Comparison of ENCODE assay signal across 16 mouse cellular contexts in the genomic region with DNA sequence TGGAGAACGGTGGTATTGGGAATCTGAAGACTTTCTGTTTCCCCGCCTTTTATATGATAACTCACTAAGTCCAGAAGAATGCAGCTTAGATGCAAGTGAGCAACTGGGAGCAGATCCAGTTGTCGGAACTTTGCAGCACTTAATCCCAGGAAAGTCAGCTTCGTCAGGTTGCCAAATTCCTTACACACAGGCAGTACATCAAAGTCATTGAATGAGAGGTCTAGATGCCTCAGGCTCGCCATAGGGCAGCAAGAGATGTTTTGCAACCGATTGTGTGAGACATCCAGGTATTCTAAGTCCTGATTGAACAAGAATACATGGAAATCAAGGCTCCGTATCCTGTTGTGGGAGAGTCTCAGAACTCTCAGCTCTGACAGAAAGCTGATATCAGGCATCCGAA.
"Had no signal": no experiment of that assay in that cellular context is flagged by ENCODE, and none has a peak within 500 bp of the region (broad histone marks: within the 10 kb centered on the region; RNA-seq: fewer than 3 reads in every experiment).

No protein-coding gene starts in this region.

- ATAC-seq: liver, postnatal 0 days; lung, postnatal 0 days; midbrain, embryonic 15.5 days had no signal

- H3K4me3 ChIP-seq: lung, embryonic 15.5 days; megakaryocyte, embryonic 14.5 days; midbrain, embryonic 12.5 days; midbrain, embryonic 15.5 days; neural tube, embryonic 12.5 days; stomach, embryonic 15.5 days had no signal

- H3K9me3 ChIP-seq: lung, embryonic 15.5 days; megakaryocyte, embryonic 14.5 days; midbrain, embryonic 12.5 days; midbrain, embryonic 15.5 days; neural tube, embryonic 12.5 days; stomach, embryonic 15.5 days had no signal

- H3K4me2 ChIP-seq: lung, embryonic 15.5 days; midbrain, embryonic 12.5 days; midbrain, embryonic 15.5 days; neural tube, embryonic 12.5 days; stomach, embryonic 15.5 days had no signal

- H3K36me3 ChIP-seq: lung, embryonic 15.5 days; midbrain, embryonic 12.5 days; midbrain, embryonic 15.5 days; neural tube, embryonic 12.5 days; stomach, embryonic 15.5 days had no signal

- DNase-seq: liver, postnatal 0 days; lung, adult 2 months; lung, postnatal 14 days; lung, postnatal 36 days; right cerebral cortex, postnatal 14 days; thymus, postnatal 14 days; thymus, postnatal 36 days had no signal

- H3K9ac ChIP-seq: liver, postnatal 0 days; lung, embryonic 15.5 days; midbrain, embryonic 12.5 days; midbrain, embryonic 15.5 days; neural tube, embryonic 12.5 days; stomach, embryonic 15.5 days had no signal

- H3K27ac ChIP-seq: lung, embryonic 15.5 days; macrophage; midbrain, embryonic 12.5 days; midbrain, embryonic 15.5 days; neural tube, embryonic 12.5 days; stomach, embryonic 15.5 days; stomach, postnatal 0 days had no signal

- H3K27me3 ChIP-seq: lung, embryonic 15.5 days; megakaryocyte, embryonic 14.5 days; midbrain, embryonic 12.5 days; midbrain, embryonic 15.5 days; neural tube, embryonic 12.5 days; stomach, embryonic 15.5 days had no signal

- H3K4me1 ChIP-seq: lung, embryonic 15.5 days; midbrain, embryonic 12.5 days; midbrain, embryonic 15.5 days; neural tube, embryonic 12.5 days; stomach, embryonic 15.5 days had no signal
